Mouse (Mus musculus): Measurements from ENCODE around the gene Tmem220. TPM values are rescaled to one million over a fixed set of nuclear protein-coding genes. Genes with fewer than 3 reads are reported as not detected.
A peak's percentile ranks its signal among the peaks of the same experiment; 100 is the strongest.

Tmem220 gene
- polyA plus RNA-seq, 1 experiment from 2014 or later: 4.2 TPM

- no peak overlapping the region for H3K4me3 ChIP-seq (ENCODE audit: low read depth, low read length)
- H3K27ac ChIP-seq (ENCODE audit: low read depth): no peak overlapping the region
- no peaks in the 10 kb centered on the region for H3K27me3 ChIP-seq (ENCODE audit: insufficient read depth, low read length)
- 53% methylated on average over 5 of the region's 5 CpGs for WGBS (ENCODE audit: insufficient replicate concordance)
- peaks cover 20% of the 10 kb centered on the region for H3K4me1 ChIP-seq (ENCODE audit: insufficient read depth)
- DNase-seq (no peak), ATAC-seq (peak; percentile 28; the same call in 1 of the 2 replicates)
- H3K9ac ChIP-seq (replicated peaks): no peak overlapping the region
- H3K36me3 ChIP-seq (replicated peaks; ENCODE audit: insufficient read depth, low read length): no peaks in the 10 kb centered on the region; the same call in 1 of the 2 replicates
- H3K4me2 ChIP-seq (ENCODE audit: low read depth, low read length): no peak overlapping the region
- H3K9me3 ChIP-seq (ENCODE audit: low read length): no peaks in the 10 kb centered on the region
- TF ChIP-seq EP300 (IDR thresholded peaks at IDR 0.05; ENCODE audit: low read depth): no peak
- no peak for TF ChIP-seq CTCF (IDR thresholded peaks at IDR 0.05; ENCODE audit: low read depth)
Measured at GRCm38 (mm10) chr11:67047199-67047598, 22.2 kb downstream of the Tmem220 start.

GRCm38 (mm10) chr11:67048496-67048895 is 23.5 kb downstream of the Tmem220 start:
- DNase-seq: no peak
- no peak for ATAC-seq
- Histone ChIP-seq H3K4me3 (ENCODE audit: low read depth, low read length) (no peak overlapping the region), H3K9ac (replicated peaks) (no peak overlapping the region), H3K4me1 (ENCODE audit: insufficient read depth) (peaks cover 23% of the 10 kb centered on the region), H3K4me2 (ENCODE audit: low read depth, low read length) (no peak overlapping the region), H3K36me3 (replicated peaks; ENCODE audit: insufficient read depth, low read length) (no peaks in the 10 kb centered on the region; the same call in 1 of the 2 replicates), H3K27ac (ENCODE audit: low read depth) (no peak overlapping the region), H3K9me3 (ENCODE audit: low read length) (no peaks in the 10 kb centered on the region), H3K27me3 (ENCODE audit: insufficient read depth, low read length) (no peaks in the 10 kb centered on the region)
- 77% methylated on average over 8 of the region's 8 CpGs for WGBS (ENCODE audit: insufficient replicate concordance)
- TF ChIP-seq EP300 (IDR thresholded peaks at IDR 0.05; ENCODE audit: low read depth) (no peak), CTCF (IDR thresholded peaks at IDR 0.05; ENCODE audit: low read depth) (no peak)

DNA sequence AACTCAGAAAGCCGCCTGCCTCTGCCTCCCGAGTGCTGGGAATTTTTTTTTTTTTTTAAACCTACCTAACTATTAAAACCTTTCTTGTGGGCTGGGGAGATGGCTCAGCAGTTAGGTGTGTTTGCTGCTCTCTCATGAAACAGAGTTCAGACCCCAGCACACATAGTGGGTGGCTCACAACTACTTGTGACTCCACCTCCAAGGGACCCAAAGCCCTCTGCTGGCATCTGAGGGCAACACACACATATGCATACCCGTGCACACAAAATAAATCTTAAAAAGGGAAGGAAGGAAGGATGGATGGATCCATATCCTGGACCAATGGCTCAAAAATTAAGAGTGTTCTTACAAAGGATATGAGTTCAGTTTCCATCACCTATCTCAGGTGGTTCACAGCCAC is 24.3 kb downstream of the Tmem220 start:
- TF ChIP-seq CTCF (IDR thresholded peaks at IDR 0.05; ENCODE audit: low read depth) (peak; percentile 22; the same call in 1 of the 2 replicates), EP300 (IDR thresholded peaks at IDR 0.05; ENCODE audit: low read depth) (no peak)
- H3K9me3 ChIP-seq (ENCODE audit: low read length): no peaks in the 10 kb centered on the region
- 75% methylated on average over 3 of the region's 3 CpGs for WGBS (ENCODE audit: insufficient replicate concordance)
- peaks cover 26% of the 10 kb centered on the region for H3K4me1 ChIP-seq (ENCODE audit: insufficient read depth)
- H3K4me3 ChIP-seq (ENCODE audit: low read depth, low read length): no peak overlapping the region
- H3K9ac ChIP-seq (replicated peaks): no peak overlapping the region
- no peaks in the 10 kb centered on the region; the same call in 1 of the 2 replicates for H3K36me3 ChIP-seq (replicated peaks; ENCODE audit: insufficient read depth, low read length)
- H3K4me2 ChIP-seq (ENCODE audit: low read depth, low read length): no peak overlapping the region
- no peaks in the 10 kb centered on the region for H3K27me3 ChIP-seq (ENCODE audit: insufficient read depth, low read length)
- H3K27ac ChIP-seq (ENCODE audit: low read depth): no peak overlapping the region
- DNase-seq (no peak), ATAC-seq (no peak)

DNA sequence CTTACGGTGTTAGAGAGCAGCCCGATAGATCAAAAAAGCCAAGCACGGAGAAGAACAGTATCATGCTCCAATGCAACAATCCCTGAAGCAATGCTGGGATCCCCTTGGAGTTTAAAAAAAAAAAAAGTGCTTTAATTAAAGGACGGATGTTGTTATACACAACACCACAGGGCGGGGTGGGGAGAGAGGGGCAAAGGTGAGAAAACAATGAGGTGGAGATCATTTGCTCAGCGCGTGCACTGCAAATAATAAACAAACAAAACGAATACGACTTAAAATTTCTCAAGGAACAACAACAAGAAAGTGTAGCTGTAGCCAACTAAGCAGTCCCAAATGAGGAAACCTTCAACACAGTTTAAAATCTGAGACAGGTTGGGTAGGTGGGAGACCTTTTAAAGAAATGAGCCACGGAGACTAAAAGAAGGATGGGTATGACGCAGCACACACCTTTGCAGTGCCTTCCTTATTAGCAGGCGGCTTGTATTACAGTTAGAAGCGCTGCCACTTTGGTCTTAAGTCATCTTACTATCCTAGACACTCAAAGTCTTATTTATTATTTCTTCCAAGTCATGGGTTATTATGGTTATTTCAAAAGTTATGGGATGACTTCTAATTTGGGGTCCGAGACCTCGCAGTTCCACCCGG is 26.8 kb downstream of the Tmem220 start:
- H3K4me2 ChIP-seq (ENCODE audit: low read depth, low read length): peak overlapping the region; percentile 83
- WGBS (ENCODE audit: insufficient replicate concordance): 13% methylated on average over 16 of the region's 16 CpGs
- H3K9me3 ChIP-seq (ENCODE audit: low read length): no peaks in the 10 kb centered on the region
- peaks cover 11% of the 10 kb centered on the region for H3K36me3 ChIP-seq (replicated peaks; ENCODE audit: insufficient read depth, low read length)
- H3K4me3 ChIP-seq (ENCODE audit: low read depth, low read length): peak overlapping the region; percentile 85
- peak overlapping the region; percentile 85 for H3K9ac ChIP-seq (replicated peaks)
- peak; percentile 44 for ATAC-seq
- no peak for TF ChIP-seq CTCF (IDR thresholded peaks at IDR 0.05; ENCODE audit: low read depth)
- TF ChIP-seq EP300 (IDR thresholded peaks at IDR 0.05; ENCODE audit: low read depth): no peak
- H3K27ac ChIP-seq (ENCODE audit: low read depth): peak overlapping the region; percentile 93
- no peaks in the 10 kb centered on the region for H3K27me3 ChIP-seq (ENCODE audit: insufficient read depth, low read length)
- DNase-seq: no peak
- H3K4me1 ChIP-seq (ENCODE audit: insufficient read depth): peaks cover 15% of the 10 kb centered on the region

GRCm38 (mm10) chr11:67052321-67052952 is 27.5 kb downstream of the Tmem220 start, which contains the start of the genes Adprm and Sco1:
Adprm (minus strand) TSS chr11:67052594.
Sco1 (plus strand) TSS chr11:67052670.
- DNase-seq: peak; percentile 89
- peak within 1 kb of the TSS; percentile 93 for H3K27ac ChIP-seq (ENCODE audit: low read depth)
- peak within 1 kb of the TSS; percentile 83 for H3K4me2 ChIP-seq (ENCODE audit: low read depth, low read length)
- TF ChIP-seq EP300 (IDR thresholded peaks at IDR 0.05; ENCODE audit: low read depth): no peak
- TF ChIP-seq CTCF (IDR thresholded peaks at IDR 0.05; ENCODE audit: low read depth): peak; percentile 57
- H3K4me3 ChIP-seq (ENCODE audit: low read depth, low read length): peak within 1 kb of the TSS; percentile 85
- peaks cover 13% of the 10 kb centered on the region for H3K36me3 ChIP-seq (replicated peaks; ENCODE audit: insufficient read depth, low read length)
- peaks cover 15% of the 10 kb centered on the region for H3K4me1 ChIP-seq (ENCODE audit: insufficient read depth)
- no peaks in the 10 kb centered on the region for H3K9me3 ChIP-seq (ENCODE audit: low read length)
- under 1% methylated on average over 50 of the region's 50 CpGs for WGBS (ENCODE audit: insufficient replicate concordance)
- ATAC-seq: peak; percentile 96
- no peaks in the 10 kb centered on the region for H3K27me3 ChIP-seq (ENCODE audit: insufficient read depth, low read length)
- H3K9ac ChIP-seq (replicated peaks): peak within 1 kb of the TSS; percentile 85

- H3K4me1 ChIP-seq (ENCODE audit: insufficient read depth): peaks cover 12% of the 10 kb centered on the region; the same call in 1 of the 2 replicates
- H3K9me3 ChIP-seq (ENCODE audit: low read length): no peaks in the 10 kb centered on the region
- DNase-seq: no peak
- H3K27ac ChIP-seq (ENCODE audit: low read depth): no peak overlapping the region
- 78% methylated on average over 8 of the region's 8 CpGs for WGBS (ENCODE audit: insufficient replicate concordance)
- H3K4me3 ChIP-seq (ENCODE audit: low read depth, low read length): no peak overlapping the region
- no peaks in the 10 kb centered on the region for H3K27me3 ChIP-seq (ENCODE audit: insufficient read depth, low read length)
- H3K9ac ChIP-seq (replicated peaks): no peak overlapping the region
- H3K4me2 ChIP-seq (ENCODE audit: low read depth, low read length): no peak overlapping the region
- TF ChIP-seq CTCF (IDR thresholded peaks at IDR 0.05; ENCODE audit: low read depth) (no peak), EP300 (IDR thresholded peaks at IDR 0.05; ENCODE audit: low read depth) (no peak)
- no peak for ATAC-seq
- H3K36me3 ChIP-seq (replicated peaks; ENCODE audit: insufficient read depth, low read length): peaks cover 29% of the 10 kb centered on the region
Measured at GRCm38 (mm10) chr11:67054754-67055365, 29.9 kb downstream of the Tmem220 start.

All from liver, postnatal 0 days (tissue).